Mouse (Mus musculus) megakaryocyte, embryonic 14.5 days (primary cell): ENCODE measurements around the gene Vps52.

Source experiments
- FLI1 ChIP-seq: IDR thresholded peaks from 2 replicates; pipeline ENCODE4 v1.6.1; 2012; ENCODE audit warnings: low read length, inconsistent platforms, mixed read lengths
- GATA1 ChIP-seq: IDR thresholded peaks from 3 replicates; pipeline ENCODE4 v1.6.1; 2012; ENCODE audit warnings: mixed read lengths, low read length, inconsistent platforms, borderline replicate concordance

DNA sequence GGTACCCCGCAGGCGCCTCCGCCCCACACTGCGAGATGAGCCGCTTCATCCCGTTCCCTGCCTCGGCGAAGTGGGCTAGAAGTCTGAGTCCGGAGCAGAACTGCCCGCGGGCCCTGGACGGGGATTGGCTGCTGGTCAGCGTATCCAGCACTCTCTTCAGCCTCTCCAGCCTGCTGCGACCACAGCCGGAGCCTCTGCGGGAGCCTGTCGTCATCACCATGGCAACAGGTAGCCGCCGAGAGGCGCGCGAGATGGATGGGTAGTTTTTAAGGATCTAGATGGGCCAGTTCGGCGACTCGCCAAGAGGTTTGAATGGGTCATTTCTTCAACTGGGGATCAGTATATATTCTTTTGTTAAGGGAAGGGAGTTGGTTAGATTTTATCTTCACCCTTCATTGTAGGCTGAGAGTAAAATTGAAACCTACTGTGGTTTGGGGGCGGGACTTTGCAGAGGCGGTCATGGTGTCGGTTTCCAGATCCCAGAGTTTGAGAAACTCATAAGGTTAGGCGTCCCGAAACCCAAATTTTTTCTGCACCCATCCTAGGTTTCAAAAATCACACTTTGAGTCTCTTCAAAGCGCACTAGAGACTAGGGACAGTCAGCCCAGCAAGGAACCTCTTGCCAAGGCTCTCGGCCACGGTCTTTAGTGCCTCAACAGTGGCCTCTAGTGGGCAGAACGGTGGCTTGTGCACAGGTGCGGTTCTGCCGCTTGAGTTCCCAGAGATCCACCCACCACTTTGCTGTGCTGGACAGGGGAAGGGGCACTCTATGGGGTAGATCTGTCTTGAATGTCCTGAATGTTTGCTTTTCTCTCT, 35.1 kb upstream of the Vps52 start:
- TF ChIP-seq GATA1, result no peak
- TF ChIP-seq FLI1, result no peak
